Mouse (Mus musculus): ENCODE measurements around the gene Nlrc4.

Nlrc4 gene

GRCm38 (mm10) chr17:74430074-74430473, 28.9 kb downstream of the Nlrc4 start:
- no peak for DNase-seq (ENCODE audit: low spot score)

GRCm38 (mm10) chr17:74424401-74425005, 34.4 kb downstream of the Nlrc4 start:
- no peak for DNase-seq (ENCODE audit: low spot score)

- no peak for DNase-seq (ENCODE audit: low spot score)
Measured at GRCm38 (mm10) chr17:74420656-74421055, 38.3 kb downstream of the Nlrc4 start.

GRCm38 (mm10) chr17:74418171-74418570, 40.8 kb downstream of the Nlrc4 start:
- peak; percentile 35 for DNase-seq (ENCODE audit: low spot score)

GRCm38 (mm10) chr17:74416841-74417360, 42.0 kb downstream of the Nlrc4 start:
- no peak for DNase-seq (ENCODE audit: low spot score)

GRCm38 (mm10) chr17:74414671-74415070, 44.3 kb downstream of the Nlrc4 start:
- no peak for DNase-seq (ENCODE audit: low spot score)

- DNase-seq (ENCODE audit: low spot score): no peak
Measured at GRCm38 (mm10) chr17:74413324-74413723, 45.6 kb downstream of the Nlrc4 start.

GRCm38 (mm10) chr17:74409722-74410121, 49.2 kb downstream of the Nlrc4 start:
- DNase-seq (ENCODE audit: low spot score): peak; percentile 45

GRCm38 (mm10) chr17:74406487-74406886, 52.5 kb downstream of the Nlrc4 start:
- no peak for DNase-seq (ENCODE audit: low spot score)

GRCm38 (mm10) chr17:74402486-74403222, 56.3 kb downstream of the Nlrc4 start:
- DNase-seq (ENCODE audit: low spot score): no peak

GRCm38 (mm10) chr17:74397173-74397572, 61.8 kb downstream of the Nlrc4 start:
- DNase-seq (ENCODE audit: low spot score): no peak

- DNase-seq (ENCODE audit: low spot score): no peak
Measured at GRCm38 (mm10) chr17:74396766-74397165, 62.2 kb downstream of the Nlrc4 start.

GRCm38 (mm10) chr17:74395383-74396065, 63.4 kb downstream of the Nlrc4 start, which contains the start of gene Slc30a6:
Gene Slc30a6 (plus strand): TSS chr17:74395608.
- peak; percentile 99 for DNase-seq (ENCODE audit: low spot score)

GRCm38 (mm10) chr17:74394855-74395254, 64.1 kb downstream of the Nlrc4 start:
- DNase-seq (ENCODE audit: low spot score): no peak

GRCm38 (mm10) chr17:74394381-74394780, 64.6 kb downstream of the Nlrc4 start:
- no peak for DNase-seq (ENCODE audit: low spot score)

- DNase-seq (ENCODE audit: low spot score): no peak
Measured at GRCm38 (mm10) chr17:74389847-74390246, 69.1 kb downstream of the Nlrc4 start.

GRCm38 (mm10) chr17:74386657-74387056, 72.3 kb downstream of the Nlrc4 start:
- no peak for DNase-seq (ENCODE audit: low spot score)

- no peak for DNase-seq (ENCODE audit: low spot score)
Measured at GRCm38 (mm10) chr17:74376916-74377315, 82.0 kb downstream of the Nlrc4 start.
